Mouse (Mus musculus) small intestine, adult 2 months (tissue): ENCODE results near the gene Htatip2. TPM values are rescaled to one million over a fixed set of nuclear protein-coding genes. Genes with fewer than 3 reads are reported as not detected.

Experiments
- H3K27ac ChIP-seq: fragments of 200-500 bp; 2 replicates; pipeline ENCODE4 v1.5.1; 2012; ENCODE audit warnings: low read depth, low read length, control low read depth, inconsistent platforms; ENCODE audit not compliant: insufficient read depth
- H3K27me3 ChIP-seq: fragments of 200-500 bp; 2 replicates; pipeline ENCODE4 v1.6.1; 2012; ENCODE audit warnings: mild to moderate bottlenecking, moderate library complexity, low read length, inconsistent platforms; ENCODE audit not compliant: control insufficient read depth, insufficient read depth
- H3K36me3 ChIP-seq: fragments of 200-500 bp; 2 replicates; pipeline ENCODE4 v1.6.1; 2012; ENCODE audit warnings: mild to moderate bottlenecking, low read length, control low read depth, inconsistent platforms; ENCODE audit not compliant: control insufficient read depth, insufficient read depth
- H3K4me1 ChIP-seq: fragments of 200-500 bp; 2 replicates; pipeline ENCODE4 v1.6.1; 2012; ENCODE audit warnings: low read length, inconsistent platforms, mixed read lengths; ENCODE audit not compliant: control insufficient read depth, insufficient read depth, insufficient read length
- H3K4me3 ChIP-seq: fragments of 200-500 bp; 2 replicates; pipeline ENCODE4 v1.5.1; 2012; ENCODE audit warnings: low read depth, mild to moderate bottlenecking, control low read depth, inconsistent platforms, low read length, moderate library complexity
- CTCF ChIP-seq: fragments of 200-500 bp; IDR thresholded peaks from 2 replicates; pipeline ENCODE4 v1.5.1; 2012; ENCODE audit warnings: low read depth, mild to moderate bottlenecking, control low read depth, inconsistent platforms, low read length, moderate library complexity, mixed read lengths; ENCODE audit not compliant: insufficient replicate concordance, insufficient read length; ENCODE audit errors: extremely low read depth
- POLR2A ChIP-seq: fragments of 200-500 bp; IDR thresholded peaks from 2 replicates; pipeline ENCODE4 v1.6.1; 2012; ENCODE audit warnings: low read depth, mild to moderate bottlenecking, control low read depth, inconsistent platforms, low read length, moderate library complexity
- WGBS: fragments of 180-500 bp; shearing (Covaris S2); methylation state at CpG from one replicate; pipeline ENCODE4 v1.1.7; 2018; 5-methylcytosine and 5-hydroxymethylcytosine counted together
- polyA plus RNA-seq: library from polyadenylated mRNA; depleted of rRNA; stranded (reverse); fragments of >200 nt; gene quantifications from 2 replicates; pipeline ENCODE4 v1.2.3, GENCODE M21; 2012

The Htatip2 gene
- polyA plus RNA-seq, 1 experiment, result 8.0 TPM

- peaks cover 2% of the 10 kb centered on the region; the same call in 1 of the 2 replicates for H3K4me1 ChIP-seq
- no peaks in the 10 kb centered on the region; the same call in 1 of the 2 replicates for H3K27me3 ChIP-seq
- WGBS, result 7% methylated on average over 4 of the region's 4 CpGs
- H3K27ac ChIP-seq, result no peak overlapping the region
- TF ChIP-seq POLR2A, result no peak
- TF ChIP-seq CTCF, result no peak
- no peaks in the 10 kb centered on the region for H3K36me3 ChIP-seq
- H3K4me3 ChIP-seq, result no peak overlapping the region
Measured at GRCm38 (mm10) chr7:49751148-49751547, 7.8 kb upstream of the Htatip2 start.

DNA sequence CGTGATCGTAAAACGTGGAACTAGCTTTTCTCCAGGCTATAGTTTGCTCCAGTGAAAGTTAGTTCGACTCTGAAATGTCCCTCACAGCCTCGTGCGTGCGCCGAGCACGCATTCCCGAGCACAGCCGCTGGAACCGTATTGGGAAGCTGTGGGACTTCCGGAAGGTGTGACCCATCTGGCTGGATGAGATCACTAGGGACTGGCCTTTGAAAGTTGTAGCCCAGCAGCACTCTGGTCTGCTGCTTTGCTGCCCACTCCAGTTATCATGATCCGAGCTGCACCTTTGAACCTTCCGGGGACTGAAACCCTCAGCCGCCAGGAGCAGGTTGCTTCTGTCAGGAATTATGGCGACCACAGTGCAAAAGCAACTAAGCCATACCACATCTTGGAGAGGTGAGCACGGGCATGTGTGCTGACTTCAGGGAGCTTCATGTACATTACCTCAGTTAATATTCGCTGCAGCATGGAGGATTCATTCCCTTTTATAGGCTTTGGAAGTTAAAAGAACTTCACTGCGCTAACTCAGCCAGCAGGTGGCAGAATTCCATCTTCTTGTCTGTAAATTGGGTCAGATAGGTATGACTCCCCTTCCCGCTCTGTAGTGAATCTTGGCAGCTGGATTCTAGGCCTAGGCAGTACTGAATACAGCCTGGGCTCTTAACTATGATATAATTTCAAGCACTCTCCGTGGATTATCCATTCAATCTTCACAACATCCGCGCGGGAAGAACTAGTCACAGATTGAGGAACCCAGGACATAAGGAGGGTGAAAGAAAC is 6.0 kb upstream of the Htatip2 start:
- no peak overlapping the region for H3K27ac ChIP-seq
- peak overlapping the region; percentile 16 for H3K4me3 ChIP-seq
- H3K4me1 ChIP-seq, result peaks cover 2% of the 10 kb centered on the region; the same call in 1 of the 2 replicates
- TF ChIP-seq POLR2A (no peak), CTCF (peak; percentile 38; the same call in 1 of the 2 replicates)
- H3K27me3 ChIP-seq, result no peaks in the 10 kb centered on the region; the same call in 1 of the 2 replicates
- 24% methylated on average over 25 of the region's 25 CpGs for WGBS
- no peaks in the 10 kb centered on the region for H3K36me3 ChIP-seq

GRCm38 (mm10) chr7:49754767-49755166 is 4.1 kb upstream of the Htatip2 start:
- 4% methylated on average over 9 of the region's 9 CpGs for WGBS
- Histone ChIP-seq H3K27me3 (no peaks in the 10 kb centered on the region; the same call in 1 of the 2 replicates), H3K36me3 (no peaks in the 10 kb centered on the region), H3K27ac (no peak overlapping the region), H3K4me3 (no peak overlapping the region), H3K4me1 (peaks cover 4% of the 10 kb centered on the region)
- TF ChIP-seq POLR2A (no peak), CTCF (peak; percentile 98; the same call in 1 of the 2 replicates)

DNA sequence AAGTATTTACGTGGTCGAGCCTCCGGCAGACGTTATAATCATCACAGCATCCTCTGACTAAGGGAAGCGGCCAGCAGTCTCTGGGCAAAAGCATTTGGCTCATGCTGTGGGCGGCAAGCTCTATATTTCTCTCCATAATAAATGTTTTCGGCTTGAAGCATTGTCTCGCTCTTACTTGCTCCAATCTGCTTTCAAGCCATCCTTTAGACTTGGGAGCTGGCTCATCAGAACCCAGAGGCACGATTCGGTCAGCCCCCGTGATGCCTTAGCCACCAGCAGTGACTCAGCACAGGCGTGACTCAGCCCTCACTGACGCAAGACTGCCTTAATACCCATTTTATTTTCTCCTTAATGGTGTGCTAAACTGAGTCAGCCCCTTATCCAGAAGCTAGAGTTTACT is 3.7 kb downstream of the Htatip2 start:
- TF ChIP-seq CTCF, result no peak
- TF ChIP-seq POLR2A, result no peak
- H3K27ac ChIP-seq, result no peak overlapping the region
- 85% methylated on average over 13 of the region's 13 CpGs for WGBS

DNA sequence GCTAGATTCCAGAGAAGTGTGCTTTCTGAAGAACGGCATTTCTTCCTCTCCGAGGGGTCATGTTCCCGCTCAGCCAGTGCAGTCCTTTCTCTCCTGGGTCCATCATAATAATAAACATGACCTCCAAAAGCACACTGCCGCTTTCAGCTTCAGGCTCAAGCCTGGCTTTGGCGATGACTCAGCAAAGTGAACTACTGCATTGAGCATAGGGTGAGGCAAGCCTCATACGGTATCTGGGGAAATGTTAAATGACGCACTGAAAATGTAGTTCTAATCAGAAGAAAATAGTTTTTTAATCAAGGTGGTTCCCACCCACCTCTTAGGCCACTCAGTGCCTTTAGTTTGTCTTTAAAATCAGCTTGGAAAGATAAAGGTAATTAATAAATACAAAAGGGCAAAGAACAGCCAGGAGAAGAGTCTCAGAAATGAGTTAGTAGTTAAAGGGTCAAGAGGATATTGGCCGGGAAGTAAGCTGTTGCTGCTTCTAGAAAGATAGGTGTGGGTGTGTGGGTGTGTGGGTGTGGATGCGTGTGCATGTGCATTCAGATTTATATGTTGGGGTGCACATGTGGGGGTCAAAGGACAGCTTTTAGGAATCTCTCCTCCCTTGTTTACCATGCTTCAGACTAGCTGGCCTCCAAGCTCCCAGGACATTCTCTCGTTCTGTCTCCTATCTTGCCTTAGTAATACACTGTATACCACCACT is 5.2 kb downstream of the Htatip2 start:
- H3K4me3 ChIP-seq, result no peak overlapping the region
- WGBS, result 26% methylated on average over 10 of the region's 10 CpGs
- peaks cover 17% of the 10 kb centered on the region; the same call in 1 of the 2 replicates for H3K4me1 ChIP-seq
- TF ChIP-seq CTCF, result no peak
- TF ChIP-seq POLR2A, result no peak
- peaks cover 20% of the 10 kb centered on the region for H3K36me3 ChIP-seq
- no peaks in the 10 kb centered on the region for H3K27me3 ChIP-seq
- H3K27ac ChIP-seq, result peak overlapping the region; percentile 19; the same call in 1 of the 2 replicates

More for the DNA sequence above, 3.7 kb downstream of the Htatip2 start:
- Histone ChIP-seq H3K4me1 (peaks cover 17% of the 10 kb centered on the region), H3K27me3 (no peaks in the 10 kb centered on the region), H3K4me3 (no peak overlapping the region), H3K36me3 (peaks cover 13% of the 10 kb centered on the region)

- no peak overlapping the region for H3K27ac ChIP-seq
- H3K27me3 ChIP-seq, result no peaks in the 10 kb centered on the region
- TF ChIP-seq CTCF, result no peak
- TF ChIP-seq POLR2A, result no peak
- no peak overlapping the region for H3K4me3 ChIP-seq
- H3K4me1 ChIP-seq, result peaks cover 7% of the 10 kb centered on the region; the same call in 1 of the 2 replicates
- WGBS, result 90% methylated on average over 7 of the region's 7 CpGs
- H3K36me3 ChIP-seq, result peaks cover 33% of the 10 kb centered on the region
Measured at GRCm38 (mm10) chr7:49766166-49766565, 7.3 kb downstream of the Htatip2 start.

GRCm38 (mm10) chr7:49768509-49768908 is 9.6 kb downstream of the Htatip2 start:
- TF ChIP-seq CTCF (no peak), POLR2A (no peak)
- no peaks in the 10 kb centered on the region for H3K27me3 ChIP-seq
- peaks cover 38% of the 10 kb centered on the region for H3K36me3 ChIP-seq
- no peak overlapping the region for H3K27ac ChIP-seq
- peaks cover 6% of the 10 kb centered on the region; the same call in 1 of the 2 replicates for H3K4me1 ChIP-seq
- H3K4me3 ChIP-seq, result no peak overlapping the region
- WGBS, result 79% methylated on average over 9 of the region's 9 CpGs
